Comparison of ENCODE assay signal across 12 mouse cellular contexts in genomic region chr2:102072859-102073258, GRCm38 (mm10).
"Had no signal": no experiment of that assay in that cellular context is flagged by ENCODE, and none has a peak within 500 bp of the region (broad histone marks: within the 10 kb centered on the region; RNA-seq: fewer than 3 reads in every experiment).

No protein-coding gene starts in this region.

- ATAC-seq: intestine, embryonic 15.5 days; liver, embryonic 12.5 days; midbrain, embryonic 15.5 days had no signal

- DNase-seq: kidney, adult 11 months; kidney, adult 8-10 months; kidney, postnatal 10 days; kidney, postnatal 36 days; left cerebral cortex, postnatal 4 days; lung, embryonic 14.5 days; retina, postnatal 1 day; right cerebral cortex, postnatal 25 days; spleen, adult 18-20 months had no signal
